Mouse (Mus musculus) midbrain, postnatal 0 days (tissue): ENCODE data around the gene Lrrc27. TPM values are rescaled to one million over a fixed set of nuclear protein-coding genes. Genes with fewer than 3 reads are reported as not detected.

Source experiments
- ATAC-seq: fragments of 200-750 bp; cut with Nextera tagmentation; 2 replicates; pipeline ENCODE4 v1.8.0; 2017; ENCODE audit warnings: moderate number of reproducible peaks, mild to moderate bottlenecking, moderate TSS enrichment, moderate library complexity; ENCODE audit not compliant: low FRiP score
- DNase-seq: peaks from one replicate; pipeline ENCODE4 v3.0.0-alpha.2; 2015; ENCODE audit warnings: low spot score
- H3K27ac ChIP-seq: fragments of 300-500 bp; sonication (generic); 2 replicates; pipeline ENCODE4 v1.5.1; 2014; ENCODE audit warnings: low read depth, mild to moderate bottlenecking, low read length, mixed read lengths
- H3K27me3 ChIP-seq: fragments of 300-500 bp; sonication (generic); 2 replicates; pipeline ENCODE4 v1.6.1; 2014; ENCODE audit warnings: low read length, control low read depth, mixed read lengths; ENCODE audit not compliant: insufficient read depth
- H3K36me3 ChIP-seq: fragments of 300-500 bp; sonication (generic); 2 replicates; pipeline ENCODE4 v1.6.1; 2014; ENCODE audit warnings: low read length, control low read depth, mixed read lengths; ENCODE audit not compliant: insufficient read depth
- H3K4me1 ChIP-seq: fragments of 300-500 bp; sonication (generic); 2 replicates; pipeline ENCODE4 v1.6.1; 2014; ENCODE audit warnings: mild to moderate bottlenecking, control low read depth, antibody characterized with exemption, low read length, mixed read lengths; ENCODE audit not compliant: insufficient read depth
- H3K4me2 ChIP-seq: fragments of 300-500 bp; sonication (generic); 2 replicates; pipeline ENCODE4 v1.6.1; 2014; ENCODE audit warnings: low read depth, mild to moderate bottlenecking, low read length, mixed read lengths; ENCODE audit not compliant: poor library complexity, severe bottlenecking
- H3K4me3 ChIP-seq: fragments of 300-500 bp; sonication (generic); 2 replicates; pipeline ENCODE4 v1.5.1; 2014; ENCODE audit warnings: low read depth, mild to moderate bottlenecking, low read length, moderate library complexity
- H3K9ac ChIP-seq: fragments of 300-500 bp; sonication (generic); replicated peaks from 2 replicates; pipeline ENCODE4 v1.6.1; 2014; ENCODE audit warnings: mild to moderate bottlenecking, low read length, moderate library complexity, mixed read lengths; ENCODE audit not compliant: poor library complexity, severe bottlenecking
- H3K9me3 ChIP-seq: fragments of 300-500 bp; sonication (generic); 2 replicates; pipeline ENCODE4 v1.6.1; 2016; ENCODE audit warnings: low read length, control low read depth
- CTCF ChIP-seq: IDR thresholded peaks from 2 replicates; pipeline ENCODE4 v1.5.1; 2016; ENCODE audit warnings: antibody characterized with exemption, mild to moderate bottlenecking
- WGBS: fragments of 180-500 bp; shearing (Covaris S2); extraction: QIAGEN DNeasy Blood & Tissue Kit; methylation state at CpG from one replicate; pipeline ENCODE4 v1.1.7; 2014; 5-methylcytosine and 5-hydroxymethylcytosine counted together
- polyA plus RNA-seq: library from polyadenylated mRNA; unstranded; fragments of >200 nt; fragmentation: Nextera tagmentation; extraction: Ambion mirVana; gene quantifications from 2 replicates; pipeline ENCODE4 v1.2.1, GENCODE M21; 2015
- total RNA-seq: library from RNA; depleted of rRNA; stranded (reverse); fragments of >200 nt; gene quantifications from 2 replicates; pipeline ENCODE4 v1.2.3, GENCODE M21; 2014

The Lrrc27 gene
- total and polyA plus RNA-seq, 2 experiments from 2014 or later, result 2.7 to 6.6 TPM

- Histone ChIP-seq H3K4me1 (no peaks in the 10 kb centered on the region; the same call in 1 of the 2 replicates), H3K9me3 (no peaks in the 10 kb centered on the region), H3K9ac (no peak overlapping the region), H3K4me2 (no peak overlapping the region), H3K4me3 (no peak overlapping the region), H3K36me3 (no peaks in the 10 kb centered on the region), H3K27ac (no peak overlapping the region), H3K27me3 (no peaks in the 10 kb centered on the region)
- no peak for ATAC-seq
- WGBS, result 86% methylated on average over 12 of the region's 12 CpGs
- no peak for DNase-seq
- no peak for TF ChIP-seq CTCF
Measured at GRCm38 (mm10) chr7:139235651-139236358, 23.0 kb downstream of the Lrrc27 start.

GRCm38 (mm10) chr7:139239432-139239831, 26.6 kb downstream of the Lrrc27 start:
- H3K4me1 ChIP-seq, result no peaks in the 10 kb centered on the region; the same call in 1 of the 2 replicates
- no peak overlapping the region for H3K4me2 ChIP-seq
- no peak for TF ChIP-seq CTCF
- no peaks in the 10 kb centered on the region for H3K9me3 ChIP-seq
- H3K27me3 ChIP-seq, result no peaks in the 10 kb centered on the region
- WGBS, result 88% methylated on average over 3 of the region's 3 CpGs
- ATAC-seq (no peak), DNase-seq (no peak)
- H3K27ac ChIP-seq, result no peak overlapping the region
- H3K4me3 ChIP-seq, result no peak overlapping the region
- H3K36me3 ChIP-seq, result no peaks in the 10 kb centered on the region
- no peak overlapping the region for H3K9ac ChIP-seq

- no peak for TF ChIP-seq CTCF
- Histone ChIP-seq H3K4me3 (no peak overlapping the region), H3K27ac (no peak overlapping the region), H3K9me3 (no peaks in the 10 kb centered on the region), H3K4me2 (no peak overlapping the region), H3K4me1 (peaks cover 12% of the 10 kb centered on the region; the same call in 1 of the 2 replicates), H3K27me3 (peaks cover 3% of the 10 kb centered on the region; the same call in 1 of the 2 replicates), H3K9ac (no peak overlapping the region), H3K36me3 (no peaks in the 10 kb centered on the region)
- no peak for DNase-seq
- no peak for ATAC-seq
- 85% methylated on average over 5 of the region's 5 CpGs for WGBS
Measured at GRCm38 (mm10) chr7:139246086-139246485, 33.3 kb downstream of the Lrrc27 start.

DNA sequence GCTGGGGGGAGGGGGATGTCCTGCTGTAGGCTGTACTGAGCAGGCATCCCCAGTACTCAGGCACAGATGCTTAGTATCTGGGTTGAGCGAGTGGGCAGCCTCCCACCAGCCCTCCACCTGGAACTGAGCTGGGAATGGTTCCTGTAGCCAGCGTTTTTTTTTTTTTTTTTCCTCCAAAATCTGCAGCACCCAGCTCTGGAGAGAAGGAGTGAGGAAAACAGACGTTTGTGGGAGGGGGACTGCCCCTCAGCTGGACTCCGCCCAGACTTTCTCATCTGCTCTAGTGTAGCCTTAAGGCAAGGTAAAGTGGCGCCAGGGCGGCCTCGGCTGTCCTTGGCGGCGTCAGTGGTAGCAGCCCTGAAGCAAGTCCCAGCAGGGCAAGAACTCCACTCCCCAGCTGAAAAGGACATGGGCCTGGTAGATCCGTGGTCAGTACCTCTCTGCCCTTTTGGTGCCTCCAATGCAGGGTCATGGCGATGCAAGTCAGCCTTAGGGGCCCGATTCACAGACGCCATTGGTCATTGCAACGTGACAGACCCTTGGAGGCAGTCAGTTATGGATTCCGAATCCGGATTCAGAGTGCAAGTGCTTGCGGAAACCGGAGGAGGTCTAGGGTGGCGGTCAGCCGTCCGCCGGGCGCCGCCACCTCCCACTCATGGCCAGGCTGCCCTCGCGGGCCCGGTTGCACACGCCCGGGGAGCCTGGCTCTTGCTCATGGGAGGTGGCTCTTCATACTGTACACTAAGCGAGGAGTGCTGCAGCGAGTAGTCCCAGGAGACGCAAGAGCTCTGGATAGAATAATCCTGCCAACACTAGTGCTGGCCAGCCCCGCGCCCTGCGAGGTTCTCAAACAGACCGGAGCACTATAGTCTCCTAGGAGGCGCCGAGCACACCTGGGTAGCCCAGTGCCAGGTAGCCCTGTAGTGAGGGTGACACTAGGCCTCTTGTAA, 34.4 kb downstream of the Lrrc27 start:
- Histone ChIP-seq H3K4me2 (peak overlapping the region; percentile 99), H3K36me3 (no peaks in the 10 kb centered on the region), H3K9ac (peak overlapping the region; percentile 65), H3K9me3 (no peaks in the 10 kb centered on the region), H3K27me3 (peaks cover 3% of the 10 kb centered on the region; the same call in 1 of the 2 replicates), H3K27ac (0 out of 2 replicates have a peak overlapping the region, but pooled peaks have one; percentile 38), H3K4me3 (peak overlapping the region; percentile 61), H3K4me1 (peaks cover 12% of the 10 kb centered on the region; the same call in 1 of the 2 replicates)
- no peak for TF ChIP-seq CTCF
- DNase-seq (peak; percentile 55), ATAC-seq (peak; percentile 54)
- 6% methylated on average over 38 of the region's 38 CpGs for WGBS

DNA sequence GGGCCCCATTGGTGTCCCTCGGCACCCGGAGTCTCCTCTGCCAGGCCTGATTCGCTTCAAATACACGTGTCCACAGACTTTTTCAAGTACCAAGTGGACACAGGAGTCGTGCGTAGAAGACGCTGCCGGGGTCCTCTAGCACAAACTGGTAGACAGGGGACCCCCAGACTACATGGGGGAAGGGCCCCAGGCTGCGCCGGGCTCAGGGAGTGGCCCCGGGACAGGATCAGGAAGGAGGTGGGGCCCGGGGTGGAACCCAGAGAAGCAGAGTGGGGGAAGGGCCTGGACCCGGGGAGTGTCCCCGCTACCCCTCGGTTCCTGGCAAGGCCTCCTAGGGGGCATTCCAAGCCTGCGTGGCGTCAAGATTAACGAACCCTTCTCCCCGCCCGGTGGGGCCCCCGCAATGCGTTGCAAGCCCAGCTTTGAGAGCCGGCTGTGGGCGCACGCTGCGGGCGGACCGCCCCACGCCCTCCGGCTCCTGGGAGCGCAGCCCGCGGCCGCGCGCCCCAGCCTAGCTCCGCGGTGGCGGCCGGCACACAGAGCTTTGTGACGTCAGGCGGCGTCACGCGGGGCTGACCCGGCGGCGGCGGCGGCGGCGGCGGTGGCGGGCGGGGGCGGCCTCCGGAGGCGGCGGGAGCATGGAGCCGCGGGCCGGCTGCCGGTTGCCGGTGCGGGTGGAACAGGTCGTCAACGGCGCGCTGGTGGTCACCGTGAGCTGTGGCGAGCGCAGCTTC, 35.3 kb downstream of the Lrrc27 start, which contains the start of gene Pwwp2b:
TSS of gene Pwwp2b (plus strand) at position 602 of the 734 bp plus-strand sequence.
- DNase-seq (peak; percentile 57), ATAC-seq (peak; percentile 72)
- under 1% methylated on average over 46 of the region's 72 CpGs for WGBS
- H3K4me2 ChIP-seq, result peak within 1 kb of the TSS; percentile 99
- H3K9me3 ChIP-seq, result no peaks in the 10 kb centered on the region
- peak within 1 kb of the TSS; percentile 65 for H3K9ac ChIP-seq
- H3K36me3 ChIP-seq, result no peaks in the 10 kb centered on the region
- peaks cover 3% of the 10 kb centered on the region; the same call in 1 of the 2 replicates for H3K27me3 ChIP-seq
- peak within 1 kb of the TSS; percentile 61 for H3K4me3 ChIP-seq
- TF ChIP-seq CTCF, result no peak
- peak within 1 kb of the TSS; percentile 38; the same call in 1 of the 2 replicates for H3K27ac ChIP-seq
- peaks cover 12% of the 10 kb centered on the region; the same call in 1 of the 2 replicates for H3K4me1 ChIP-seq
